Mouse (Mus musculus) olfactory bulb, adult 2 months (tissue): ENCODE data around the gene Gm10644. TPM values are rescaled to one million over a fixed set of nuclear protein-coding genes. Genes with fewer than 3 reads are reported as not detected.

Experiments used
- H3K27ac ChIP-seq: fragments of 200-500 bp; 2 replicates; pipeline ENCODE4 v1.5.1; 2012; ENCODE audit warnings: low read depth, low read length; ENCODE audit not compliant: insufficient read depth
- H3K4me1 ChIP-seq: fragments of 200-500 bp; 2 replicates; pipeline ENCODE4 v1.6.1; 2012; ENCODE audit warnings: low read length; ENCODE audit not compliant: control insufficient read depth, insufficient read depth
- H3K4me3 ChIP-seq: fragments of 200-500 bp; 2 replicates; pipeline ENCODE4 v1.5.1; 2012; ENCODE audit warnings: mild to moderate bottlenecking, low read depth, low read length, moderate library complexity; ENCODE audit not compliant: insufficient read depth
- CTCF ChIP-seq: fragments of 200-500 bp; IDR thresholded peaks from 2 replicates; pipeline ENCODE4 v1.5.1; 2012; ENCODE audit warnings: low read depth, mild to moderate bottlenecking, low read length, moderate library complexity; ENCODE audit not compliant: insufficient read depth
- POLR2A ChIP-seq: fragments of 200-500 bp; IDR thresholded peaks from 2 replicates; pipeline ENCODE4 v1.6.1; 2012; ENCODE audit warnings: mild to moderate bottlenecking, low read depth, low read length, moderate library complexity; ENCODE audit not compliant: insufficient read depth
- WGBS: fragments of 180-500 bp; shearing (Covaris S2); methylation state at CpG from one replicate; pipeline ENCODE4 v1.1.7; 2018; 5-methylcytosine and 5-hydroxymethylcytosine counted together
- polyA plus RNA-seq: library from polyadenylated mRNA; stranded (reverse); fragments of >200 nt; gene quantifications from 2 replicates; pipeline ENCODE4 v1.2.4, GENCODE M21; 2012; ENCODE audit warnings: low replicate concordance; ENCODE audit not compliant: missing spikeins, insufficient read depth, insufficient read length

Gene Gm10644
- polyA plus RNA-seq, 1 experiment: not detected

DNA sequence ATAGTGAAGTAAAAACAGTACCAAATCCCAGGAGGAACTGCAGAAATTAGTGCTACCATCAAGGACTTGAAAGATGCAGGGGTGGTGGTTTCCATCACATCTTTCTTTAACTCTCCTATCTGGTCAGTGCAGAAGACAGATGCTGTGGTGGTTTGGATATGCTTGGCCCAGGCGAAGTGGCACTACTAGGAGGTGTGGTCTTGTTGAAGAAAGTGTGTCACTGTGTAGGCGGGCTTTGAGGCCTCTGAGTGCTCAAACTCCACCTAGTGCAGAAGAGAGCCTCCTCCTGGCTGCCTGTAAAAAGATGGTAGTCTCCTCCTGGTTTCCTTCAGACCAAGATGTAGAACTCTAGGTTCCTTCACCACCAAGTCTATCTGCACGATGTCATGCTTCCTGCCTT is 9.5 kb downstream of the Gm10644 start:
- Histone ChIP-seq H3K4me1 (no peaks in the 10 kb centered on the region), H3K27ac (no peak overlapping the region), H3K4me3 (no peak overlapping the region)
- TF ChIP-seq POLR2A: no peak
- no peak for TF ChIP-seq CTCF
- 76% methylated on average over 3 of the region's 3 CpGs for WGBS

DNA sequence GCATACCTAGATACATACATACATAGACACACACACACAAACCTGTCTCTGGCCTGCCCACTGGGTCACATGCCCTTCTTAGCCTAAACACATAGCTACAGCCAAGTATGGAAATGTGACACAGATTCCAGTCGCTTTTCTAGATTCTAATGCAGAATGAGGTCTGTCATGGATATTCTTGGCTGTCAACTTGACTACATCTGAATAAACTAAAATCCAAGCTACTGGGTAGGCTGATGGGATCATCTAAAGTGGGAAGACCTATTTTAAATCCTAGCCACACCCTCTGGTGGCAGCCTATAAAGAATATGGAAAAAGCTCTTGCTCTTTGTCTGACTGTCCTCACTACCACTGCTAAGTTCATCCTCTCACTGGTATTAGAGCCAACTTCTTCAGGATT is 12.6 kb downstream of the Gm10644 start:
- H3K4me1 ChIP-seq: no peaks in the 10 kb centered on the region
- WGBS: 40% methylated on average over 1 of the region's 1 CpGs
- H3K4me3 ChIP-seq: no peak overlapping the region
- TF ChIP-seq POLR2A: no peak
- no peak for TF ChIP-seq CTCF
- no peak overlapping the region for H3K27ac ChIP-seq

DNA sequence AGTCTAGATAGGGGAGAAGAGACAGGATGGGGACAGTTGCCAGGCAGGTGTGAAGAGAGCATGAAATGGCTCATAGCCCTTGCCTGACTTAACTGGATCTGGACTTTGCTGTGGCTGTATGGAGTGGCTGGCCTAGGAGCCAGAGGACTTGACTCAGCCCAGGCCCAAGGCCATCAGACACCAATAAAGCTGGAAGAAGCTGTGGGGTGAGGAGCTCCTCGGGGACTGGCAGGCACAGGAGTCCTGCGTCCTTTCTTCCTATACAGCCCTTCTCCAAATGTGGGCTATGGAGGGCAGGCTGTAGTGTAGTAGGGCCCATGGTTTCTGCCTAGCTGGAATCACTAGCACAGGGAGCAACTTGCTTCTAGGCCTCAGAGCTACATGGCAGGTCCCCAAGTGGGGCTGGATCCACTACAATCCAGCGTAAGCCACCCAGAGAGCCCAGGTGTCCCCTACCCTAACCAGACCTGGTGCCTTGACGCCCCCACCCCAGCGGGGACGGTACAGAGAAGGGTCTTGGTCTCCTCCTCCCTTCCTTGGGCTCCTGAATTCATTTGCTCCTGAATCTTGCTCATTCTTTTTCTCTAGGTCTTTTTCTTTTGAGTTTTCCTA is 13.8 kb downstream of the Gm10644 start:
- Histone ChIP-seq H3K4me3 (no peak overlapping the region), H3K27ac (no peak overlapping the region), H3K4me1 (no peaks in the 10 kb centered on the region)
- WGBS: 78% methylated on average over 6 of the region's 6 CpGs
- TF ChIP-seq CTCF: no peak
- TF ChIP-seq POLR2A: no peak

DNA sequence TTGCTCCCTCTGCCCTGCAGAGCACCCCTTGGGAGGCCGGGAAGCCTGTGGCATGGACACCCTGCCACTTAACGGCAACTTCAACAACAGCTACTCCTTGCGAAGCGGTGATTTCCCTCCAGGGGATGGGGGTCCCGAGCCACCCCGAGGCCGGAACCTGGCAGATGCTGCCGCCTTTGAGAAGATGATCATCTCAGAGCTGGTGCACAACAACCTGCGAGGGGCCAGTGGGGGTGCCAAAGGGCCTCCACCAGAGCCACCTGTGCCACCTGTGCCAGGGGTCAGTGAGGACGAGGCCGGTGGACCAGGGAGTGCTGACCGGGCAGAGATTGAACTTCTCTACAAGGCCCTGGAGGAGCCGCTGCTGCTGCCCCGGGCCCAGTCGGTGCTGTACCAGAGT is 16.7 kb downstream of the Gm10644 start:
- Histone ChIP-seq H3K4me3 (no peak overlapping the region), H3K27ac (no peak overlapping the region), H3K4me1 (no peaks in the 10 kb centered on the region)
- no peak for TF ChIP-seq POLR2A
- TF ChIP-seq CTCF: no peak
- WGBS: 93% methylated on average over 15 of the region's 15 CpGs

DNA sequence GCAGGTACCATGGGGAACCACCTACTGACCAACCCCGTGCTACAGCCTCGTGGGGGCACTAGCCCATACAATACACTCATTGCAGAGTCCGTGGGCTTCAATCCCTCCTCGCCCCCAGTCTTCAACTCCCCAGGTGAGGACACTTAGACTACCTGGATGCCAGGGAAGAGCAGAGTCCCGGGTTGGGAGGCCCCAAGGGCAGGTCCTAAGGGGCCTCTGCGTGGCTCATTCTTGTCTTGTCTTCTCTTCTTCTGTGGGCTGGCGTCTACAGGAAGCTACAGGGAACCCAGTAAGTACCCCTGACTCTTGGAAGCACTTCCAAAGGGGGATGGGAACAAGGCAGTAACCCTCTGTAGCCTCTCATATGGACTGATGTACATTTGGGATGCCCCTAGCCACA is 17.4 kb downstream of the Gm10644 start:
- no peak overlapping the region for H3K4me3 ChIP-seq
- no peak overlapping the region for H3K27ac ChIP-seq
- H3K4me1 ChIP-seq: no peaks in the 10 kb centered on the region
- WGBS: 91% methylated on average over 7 of the region's 7 CpGs
- TF ChIP-seq CTCF (no peak), POLR2A (no peak)

DNA sequence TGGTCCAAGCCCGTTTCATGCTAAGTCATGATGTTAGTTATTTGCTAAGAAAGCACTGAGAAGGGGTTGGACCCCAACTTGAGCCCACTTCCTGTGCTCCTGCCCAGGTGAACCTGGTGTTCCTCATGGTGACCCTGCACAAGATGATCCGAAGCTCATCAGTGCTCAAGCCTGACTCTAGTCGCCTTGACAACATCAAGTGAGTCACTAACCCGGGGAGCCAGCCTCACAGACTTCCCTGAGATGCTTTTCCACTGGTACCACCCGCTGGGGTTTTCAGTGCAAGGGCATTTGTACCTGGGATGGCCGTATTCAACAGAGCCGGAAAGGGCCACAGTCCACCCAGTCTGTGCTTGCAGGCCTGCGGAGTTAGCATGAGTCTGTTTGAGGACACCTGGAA is 19.6 kb downstream of the Gm10644 start:
- no peaks in the 10 kb centered on the region for H3K4me1 ChIP-seq
- H3K27ac ChIP-seq: no peak overlapping the region
- 84% methylated on average over 8 of the region's 8 CpGs for WGBS
- no peak overlapping the region for H3K4me3 ChIP-seq
- TF ChIP-seq POLR2A (no peak), CTCF (no peak)

DNA sequence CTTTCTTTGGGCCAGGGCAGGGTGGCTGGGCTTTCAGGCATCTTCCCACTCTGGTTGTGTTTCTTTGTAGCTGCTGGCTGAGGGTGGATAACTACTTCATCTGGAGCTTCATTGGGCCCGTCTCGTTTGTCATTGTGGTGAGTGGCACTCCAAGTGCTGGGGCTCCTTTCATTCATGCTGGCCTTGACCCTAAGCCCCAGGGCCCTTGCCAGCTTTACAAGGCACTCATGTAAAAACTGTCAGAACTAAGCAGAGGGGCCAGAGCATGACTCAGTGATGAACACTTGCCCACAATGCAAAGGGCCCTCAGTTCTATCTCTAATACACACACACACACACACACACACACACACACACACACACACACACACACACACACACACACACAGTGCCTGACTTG is 20.0 kb downstream of the Gm10644 start:
- 51% methylated on average over 2 of the region's 2 CpGs for WGBS
- no peaks in the 10 kb centered on the region for H3K4me1 ChIP-seq
- no peak overlapping the region for H3K27ac ChIP-seq
- H3K4me3 ChIP-seq: no peak overlapping the region
- no peak for TF ChIP-seq CTCF
- TF ChIP-seq POLR2A: no peak

DNA sequence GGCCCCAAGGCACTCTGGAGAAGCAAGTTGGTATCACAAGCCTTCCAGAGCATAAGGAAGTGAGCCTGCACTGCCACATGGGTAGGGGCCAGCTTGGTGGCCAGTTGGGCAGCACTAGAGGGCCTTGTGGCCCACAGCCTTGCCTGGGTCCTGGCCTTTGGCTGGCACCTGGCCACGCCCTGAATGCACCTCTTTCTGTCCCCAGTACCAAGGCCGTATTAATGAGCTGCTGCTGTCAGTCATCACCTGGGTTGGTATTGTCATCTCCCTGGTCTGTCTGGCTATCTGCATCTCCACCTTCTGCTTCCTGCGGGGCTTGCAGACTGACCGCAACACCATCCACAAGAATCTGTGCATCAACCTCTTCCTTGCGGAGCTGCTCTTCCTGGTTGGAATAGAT is 20.8 kb downstream of the Gm10644 start:
- 80% methylated on average over 5 of the region's 5 CpGs for WGBS
- no peak overlapping the region for H3K27ac ChIP-seq
- H3K4me3 ChIP-seq: no peak overlapping the region
- H3K4me1 ChIP-seq: no peaks in the 10 kb centered on the region
- TF ChIP-seq POLR2A (no peak), CTCF (no peak)

DNA sequence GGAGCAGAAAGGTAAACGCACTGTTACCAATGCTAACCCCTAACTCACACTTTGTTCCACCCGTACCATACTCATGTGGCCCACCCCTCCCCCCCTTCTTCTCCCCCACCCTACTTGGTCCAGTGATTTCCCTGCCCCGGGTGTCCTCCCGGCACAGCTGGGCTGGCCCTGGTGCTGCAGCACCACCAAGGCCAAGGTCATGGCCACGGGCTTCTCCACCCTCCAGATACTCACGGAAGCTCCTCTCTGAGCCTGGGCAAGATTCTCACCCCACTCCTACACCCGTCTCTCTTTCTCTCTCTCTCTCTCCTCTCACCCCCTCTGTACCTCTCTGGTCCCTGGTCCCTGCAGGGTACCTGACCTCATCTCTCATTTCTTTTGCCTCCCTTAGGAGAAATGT is 28.7 kb downstream of the Gm10644 start:
- no peak overlapping the region for H3K27ac ChIP-seq
- WGBS: 74% methylated on average over 7 of the region's 7 CpGs
- H3K4me1 ChIP-seq: no peaks in the 10 kb centered on the region
- H3K4me3 ChIP-seq: no peak overlapping the region
- TF ChIP-seq CTCF (no peak), POLR2A (no peak)

DNA sequence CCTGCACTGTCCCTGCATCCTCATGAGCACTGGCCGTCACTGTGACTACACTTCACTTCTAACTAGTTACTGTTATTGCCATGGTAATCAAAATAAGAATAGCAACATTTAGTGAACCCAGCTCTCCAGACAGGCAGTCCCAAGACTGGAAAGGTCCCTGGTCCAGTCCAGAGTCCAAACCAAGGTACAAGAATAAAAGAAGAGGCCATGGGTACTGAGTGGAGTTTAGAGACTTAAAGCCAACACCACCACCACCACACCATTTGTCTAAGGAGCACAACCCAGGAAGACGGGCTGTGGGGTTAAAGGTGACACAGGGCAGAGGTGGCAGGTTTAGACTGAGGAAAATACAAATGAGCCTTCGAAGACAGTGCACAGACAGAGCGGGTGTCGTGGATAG is 30.4 kb downstream of the Gm10644 start:
- Histone ChIP-seq H3K4me3 (no peak overlapping the region), H3K4me1 (peaks cover 9% of the 10 kb centered on the region), H3K27ac (no peak overlapping the region)
- WGBS: 91% methylated on average over 5 of the region's 5 CpGs
- TF ChIP-seq CTCF: no peak
- TF ChIP-seq POLR2A: no peak
